14 mouse cellular contexts compared by ENCODE assay signal in the genomic region with DNA sequence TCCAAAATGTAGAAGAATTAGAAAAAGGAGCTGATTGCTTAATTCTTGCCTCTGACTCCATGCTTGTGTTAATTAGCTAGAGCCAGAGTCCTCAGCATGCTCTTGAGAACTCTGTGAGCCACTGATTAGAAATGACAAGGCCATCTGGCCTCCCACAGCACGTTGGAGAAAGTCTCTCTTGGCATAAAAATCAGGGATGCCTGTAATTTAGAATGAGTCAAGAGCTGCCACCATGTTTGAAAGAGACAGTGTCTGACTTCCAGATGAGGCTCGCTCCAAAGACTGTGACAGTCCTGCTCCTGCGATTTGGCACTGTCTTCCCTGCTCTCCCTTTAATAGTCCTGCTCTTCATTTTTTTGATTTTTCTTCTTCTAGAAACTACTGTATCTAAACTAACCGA.
DNase-seq lines count a peak whose midpoint lies in the region; ATAC-seq lines count a peak whose summit lies in the region.
"Had no signal": no experiment of that assay in that cellular context is flagged by ENCODE, and none has a peak within 500 bp of the region (broad histone marks: within the 10 kb centered on the region; RNA-seq: fewer than 3 reads in every experiment).

No protein-coding gene starts in this region.

- H3K27ac ChIP-seq in forebrain, embryonic 16.5 days (ENCODE audit: low read length), result no peak overlapping the region
- H3K27ac ChIP-seq: heart, embryonic 15.5 days; liver, embryonic 14.5 days; neural tube, embryonic 13.5 days had no signal

- WGBS in forebrain, embryonic 16.5 days, result 48% methylated on average over 4 of the region's 4 CpGs

- no peak overlapping the region for H3K4me3 ChIP-seq in forebrain, embryonic 16.5 days (replicated peaks; ENCODE audit: low read length)
- H3K4me3 ChIP-seq: heart, embryonic 15.5 days; neural tube, embryonic 13.5 days had no signal

- H3K4me1 ChIP-seq in forebrain, embryonic 16.5 days (replicated peaks; ENCODE audit: control insufficient read depth, insufficient read depth, low read length), result no peaks in the 10 kb centered on the region
- H3K4me1 ChIP-seq: heart, embryonic 15.5 days; neural tube, embryonic 13.5 days had no signal

- H3K9me3 ChIP-seq in forebrain, embryonic 16.5 days (ENCODE audit: control insufficient read depth, low read length), result no peaks in the 10 kb centered on the region
- H3K9me3 ChIP-seq: heart, embryonic 15.5 days; neural tube, embryonic 13.5 days had no signal

- no peaks in the 10 kb centered on the region for H3K27me3 ChIP-seq in forebrain, embryonic 16.5 days (replicated peaks; ENCODE audit: control insufficient read depth, insufficient read depth, low read length)
- H3K27me3 ChIP-seq: heart, embryonic 15.5 days; neural tube, embryonic 13.5 days had no signal

- peak; percentile 89 for ATAC-seq in forebrain, embryonic 16.5 days

- H3K36me3 ChIP-seq in forebrain, embryonic 16.5 days (ENCODE audit: control insufficient read depth, insufficient read depth), result no peaks in the 10 kb centered on the region
- H3K36me3 ChIP-seq: heart, embryonic 15.5 days; neural tube, embryonic 13.5 days had no signal

- no peak overlapping the region for H3K4me2 ChIP-seq in forebrain, embryonic 16.5 days (ENCODE audit: low read length)
- H3K4me2 ChIP-seq: heart, embryonic 15.5 days; neural tube, embryonic 13.5 days had no signal

- DNase-seq in heart, adult 11 months, result peak; percentile 88
- no peak for DNase-seq in heart, adult 9 months (ENCODE audit: low spot score in 2 of 2)
- peak; percentile 7 for DNase-seq in right cerebral cortex, adult 18-20 months
- DNase-seq in right cerebral cortex, postnatal 25 days, result no peak
- no peak for DNase-seq in spleen, adult 18-20 months
- no peak for DNase-seq in adrenal gland, adult (ENCODE audit: inconsistent age in 2 of 2, low spot score in 1 of 2)
- no peak for DNase-seq in ovary, postnatal 36 days (ENCODE audit: low spot score)
- DNase-seq: adrenal gland, postnatal 10 days; kidney, adult 18-20 months; thymus, postnatal 36 days had no signal

- no peak overlapping the region for H3K9ac ChIP-seq in forebrain, embryonic 16.5 days (replicated peaks; ENCODE audit: low read depth, low read length)
- H3K9ac ChIP-seq: heart, embryonic 15.5 days; liver, embryonic 14.5 days; neural tube, embryonic 13.5 days had no signal

Comparison
In these comparisons a context has a peak if more than half of its experiments do, and no peak if none do; other contexts are left out.
1. DNase-seq: peak in heart, adult 11 months (single experiment) and right cerebral cortex, adult 18-20 months (single experiment); none in heart, adult 9 months (0 of 2), right cerebral cortex, postnatal 25 days (single experiment), spleen, adult 18-20 months (0 of 2), adrenal gland, adult (0 of 2) and ovary, postnatal 36 days (single experiment).